Mouse (Mus musculus) CH12.LX (cell line): ENCODE measurements around the gene Cabin1.

Experiments
- CTCF ChIP-seq, 2 experiments: IDR thresholded peaks in 1 of 2; conservative IDR thresholded peaks in 1 of 2; 2 replicates each; pipeline ENCODE4 v1.5.1; 2011 to 2012; ENCODE audit warnings: low read depth in 2 of 2, low read length in 2 of 2, improper control_type of control experiment in 1 of 2, inconsistent platforms in 1 of 2, mild to moderate bottlenecking in 1 of 2, moderate library complexity in 1 of 2
- EP300 ChIP-seq: IDR thresholded peaks from 2 replicates; pipeline ENCODE4 v1.6.1; 2011; ENCODE audit warnings: low read length, improper control_type of control experiment
- JUND ChIP-seq: conservative IDR thresholded peaks from 2 replicates; pipeline ENCODE4 v1.6.1; 2011; ENCODE audit warnings: low read depth, low read length, improper control_type of control experiment
- MAFK ChIP-seq: IDR thresholded peaks from 2 replicates; pipeline ENCODE4 v1.6.1; 2011; ENCODE audit warnings: low read length, improper control_type of control experiment; ENCODE audit not compliant: insufficient replicate concordance
- MXI1 ChIP-seq: IDR thresholded peaks from 2 replicates; pipeline ENCODE4 v1.6.1; 2011; ENCODE audit warnings: mild to moderate bottlenecking, low read depth, low read length, improper control_type of control experiment
- MYC ChIP-seq: IDR thresholded peaks from 2 replicates; pipeline ENCODE4 v1.6.1; 2011; ENCODE audit warnings: low read depth, mild to moderate bottlenecking, improper control_type of control experiment, low read length
- NRF1 ChIP-seq: IDR thresholded peaks from 2 replicates; pipeline ENCODE4 v1.6.1; 2014; ENCODE audit warnings: low read depth, mild to moderate bottlenecking, inconsistent platforms, low read length, improper control_type of control experiment, moderate library complexity
- POLR2A ChIP-seq: IDR thresholded peaks from 2 replicates; pipeline ENCODE4 v1.6.1; 2011; ENCODE audit warnings: low read depth, mild to moderate bottlenecking, improper control_type of control experiment, low read length
- SIN3A ChIP-seq: IDR thresholded peaks from 2 replicates; pipeline ENCODE4 v1.6.1; 2012; ENCODE audit warnings: low read length, improper control_type of control experiment, inconsistent platforms
- UBTF ChIP-seq: IDR thresholded peaks from 2 replicates; pipeline ENCODE4 v1.6.1; 2012; ENCODE audit warnings: low read depth, mild to moderate bottlenecking, inconsistent platforms, low read length, improper control_type of control experiment, moderate library complexity
- ZMIZ1 ChIP-seq: IDR thresholded peaks from 2 replicates; pipeline ENCODE4 v1.6.1; 2012; ENCODE audit warnings: low read depth, mild to moderate bottlenecking, inconsistent platforms, low read length, improper control_type of control experiment
- ZNF384 ChIP-seq: IDR thresholded peaks from 2 replicates; pipeline ENCODE4 v1.6.1; 2012; ENCODE audit warnings: low read depth, low read length, improper control_type of control experiment, inconsistent platforms

DNA sequence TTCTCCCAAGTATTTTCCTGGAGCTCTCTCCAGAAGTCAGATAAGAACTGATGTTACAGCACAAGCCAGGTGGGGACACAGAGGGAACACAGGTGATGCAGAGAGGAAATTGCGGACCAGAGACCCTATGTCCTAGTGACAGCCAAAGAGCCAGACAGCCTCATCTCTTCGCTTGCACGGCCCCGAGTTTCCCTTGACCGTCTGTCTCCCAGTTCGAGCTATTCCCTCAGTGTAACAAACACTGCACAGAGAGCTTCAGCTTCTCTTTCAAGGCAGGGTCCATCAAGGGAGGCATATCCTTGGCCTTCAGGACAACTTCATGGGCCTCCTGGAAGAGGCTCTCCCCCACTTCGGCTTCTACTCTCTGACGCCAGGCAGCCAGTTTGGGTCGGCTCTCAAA, 10.4 kb upstream of the Cabin1 start:
- no peak for TF ChIP-seq ZNF384
- no peak for TF ChIP-seq JUND
- TF ChIP-seq SIN3A = no peak
- TF ChIP-seq EP300 = no peak
- TF ChIP-seq MXI1 = no peak
- no peak for TF ChIP-seq CTCF (conservative IDR thresholded peaks at IDR 0.05 in 1 of 2, IDR thresholded peaks at IDR 0.05 in 1 of 2; ENCODE audit: low read depth in 2 of 2, low read length in 2 of 2)
- TF ChIP-seq NRF1 = no peak
- TF ChIP-seq MYC = no peak
- no peak for TF ChIP-seq ZMIZ1
- no peak for TF ChIP-seq UBTF
- TF ChIP-seq POLR2A = no peak
- TF ChIP-seq MAFK = no peak
